Mouse (Mus musculus): ENCODE measurements at regions not wholly inside any gene's neighbourhood (a gene's known extent, or its start where the extent isn't known, plus 50 kb on each side); places are given as distances from the start of the nearest gene placed in this dataset.

DNA sequence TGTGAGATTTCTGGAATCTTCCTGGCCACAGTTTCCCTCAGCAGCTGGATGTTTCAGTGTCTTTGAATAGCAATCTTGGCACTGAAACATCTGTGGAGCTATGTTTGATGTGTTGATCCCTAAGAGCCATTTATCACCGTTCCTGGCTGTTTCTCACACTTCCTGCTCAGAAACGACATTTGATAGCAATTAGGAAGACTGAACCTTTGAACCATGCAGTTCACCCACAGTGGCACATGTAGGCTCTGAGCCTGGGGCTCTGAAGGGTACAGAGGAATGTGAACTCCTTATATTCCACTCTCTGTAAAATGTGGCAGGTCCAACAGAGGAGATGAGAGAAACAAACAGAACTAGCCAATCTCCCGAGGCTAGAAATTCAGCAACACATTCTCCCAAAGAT is 333.4 kb downstream of the Rnd3 start:
- TF ChIP-seq MYOG (IDR thresholded peaks at IDR 0.05; ENCODE audit: control insufficient read depth in 1 of 3, insufficient read depth in 1 of 3, insufficient read length in 2 of 3, low read depth in 2 of 3): no peak
- no peak for TF ChIP-seq CEBPB (IDR thresholded peaks at IDR 0.05; ENCODE audit: insufficient read depth, poor library complexity, severe bottlenecking)
- no peak for TF ChIP-seq POLR2A (IDR thresholded peaks at IDR 0.05; ENCODE audit: insufficient read length, low read depth)
- no peak for TF ChIP-seq E2F4 (IDR thresholded peaks at IDR 0.05; ENCODE audit: insufficient read depth)
- no peak for TF ChIP-seq USF1 (IDR thresholded peaks at IDR 0.05; ENCODE audit: low read depth)
- no peak for TF ChIP-seq REST (IDR thresholded peaks at IDR 0.05; ENCODE audit: insufficient read depth, insufficient read length)
- TF ChIP-seq MAX (IDR thresholded peaks at IDR 0.05; ENCODE audit: low read depth): no peak
- TF ChIP-seq POLR2AphosphoS2 (IDR thresholded peaks at IDR 0.05; ENCODE audit: insufficient read length, low read depth): no peak
- TF ChIP-seq SRF (IDR thresholded peaks at IDR 0.05; ENCODE audit: control insufficient read depth, insufficient read length, low read depth): no peak
- no peak for TF ChIP-seq TCF12 (IDR thresholded peaks at IDR 0.05; ENCODE audit: insufficient read depth, poor library complexity, severe bottlenecking)
- no peak for TF ChIP-seq MYOD1 (IDR thresholded peaks at IDR 0.05; ENCODE audit: control insufficient read depth in 1 of 3, insufficient read length in 2 of 3, low read depth in 2 of 3)

Data from myocyte (in vitro differentiated cells).